Mouse (Mus musculus) adrenal gland, postnatal 14 days (tissue): ENCODE data around the gene Ppt1. TPM values are rescaled to one million over a fixed set of nuclear protein-coding genes. Genes with fewer than 3 reads are reported as not detected.
A peak's percentile ranks its signal among the peaks of the same experiment; 100 is the strongest.
"Not testable (repeated sequence)": the region's sequence is repeated elsewhere in the genome, so short reads cannot be mapped to it uniquely, and the experiment has no call there.

ENCODE experiments used
- DNase-seq: peaks from one replicate; pipeline ENCODE4 v3.0.0; 2021; ENCODE audit warnings: mixed read lengths
- long read RNA-seq, 2 experiments: library from polyadenylated mRNA; stranded (forward); transcript quantifications; one replicate each; pipeline ENCODE4 v2.0.0; 2021
- total RNA-seq: library from RNA; stranded (reverse); gene quantifications from 2 replicates; pipeline ENCODE4 v1.2.3, GENCODE M21; 2021

The Ppt1 gene
- total RNA-seq = 48.6 and 55.9 TPM in 2 replicates
- long read RNA-seq, experiment 1, transcript Ppt1-201 (9 exons, 2,381 nt) = major isoform, 77 of 84 reads
- long read RNA-seq, experiment 1, partial matches to known transcripts = 3 of 84 reads
- long read RNA-seq, experiment 1, other reads (novel, unspliced or antisense) = 4 of 84 reads
- long read RNA-seq, experiment 2, transcript Ppt1-201 (9 exons, 2,381 nt) = major isoform, 51 of 56 reads
- long read RNA-seq, experiment 2, partial matches to known transcripts = 2 of 56 reads
- long read RNA-seq, experiment 2, other reads (novel, unspliced or antisense) = 3 of 56 reads

- DNase-seq = peak; percentile 90
These were observed at the start of gene Ppt1 for GRCm38 (mm10) chr4:122835530-122836402. Ppt1 (plus strand) TSS chr4:122836242.

- no peak for DNase-seq
These were observed 46.5 kb upstream of the Ppt1 start for GRCm38 (mm10) chr4:122789335-122790089.

- peak; percentile 85 for DNase-seq
These were observed 27.9 kb upstream of the Ppt1 start for GRCm38 (mm10) chr4:122808108-122808507.

GRCm38 (mm10) chr4:122811180-122811579, 24.9 kb upstream of the Ppt1 start:
- DNase-seq = no peak

DNA sequence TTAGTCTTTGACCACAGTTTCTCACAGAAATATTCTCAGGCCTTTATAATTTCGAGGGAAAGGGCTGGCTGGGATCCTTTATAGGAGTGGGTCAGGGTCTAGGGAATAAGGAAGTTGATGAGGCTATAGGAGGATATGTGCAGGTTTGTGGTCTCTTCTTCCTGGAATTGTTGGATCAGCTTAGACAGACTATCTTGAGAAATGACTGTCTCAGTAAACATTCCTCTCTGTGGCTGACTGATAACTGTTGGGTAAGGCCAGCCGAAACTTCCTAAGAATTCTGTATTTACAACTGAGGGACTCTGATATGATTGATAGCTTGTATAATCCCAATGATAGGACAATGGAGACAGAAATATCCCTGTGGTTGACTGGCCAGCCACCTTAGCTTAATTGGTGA, 24.2 kb upstream of the Ppt1 start:
- no peak for DNase-seq

- DNase-seq = no peak
These were observed 19.8 kb upstream of the Ppt1 start for GRCm38 (mm10) chr4:122816202-122816601.

- DNase-seq = not testable (repeated sequence)
These were observed 15.1 kb upstream of the Ppt1 start for GRCm38 (mm10) chr4:122820941-122821340.

DNA sequence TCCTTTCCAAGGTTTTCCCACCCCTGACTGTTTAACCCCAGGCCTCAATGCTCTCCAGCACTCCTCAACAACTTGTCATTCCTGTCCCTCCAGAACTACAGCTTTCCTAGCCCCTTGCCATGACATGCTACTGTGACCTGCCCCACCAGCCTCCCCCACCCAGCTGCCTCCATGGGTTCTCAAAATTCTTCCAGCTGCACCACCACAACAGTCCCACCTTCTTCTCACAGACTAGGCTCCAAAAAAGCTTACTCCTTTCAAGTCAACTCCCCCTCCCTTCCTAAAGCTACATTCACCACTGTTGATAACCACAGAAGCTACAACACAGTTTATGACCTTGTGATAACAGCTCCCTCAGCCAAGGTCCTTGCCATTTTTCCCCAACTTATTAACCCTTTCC, 8.4 kb upstream of the Ppt1 start:
- DNase-seq = no peak

GRCm38 (mm10) chr4:122829339-122829738, 6.7 kb upstream of the Ppt1 start:
- DNase-seq = no peak

- no peak for DNase-seq
These were observed 4.2 kb upstream of the Ppt1 start for GRCm38 (mm10) chr4:122831888-122832287.

- DNase-seq = no peak
These were observed 347 bp downstream of the Ppt1 start for GRCm38 (mm10) chr4:122836403-122836775.

DNA sequence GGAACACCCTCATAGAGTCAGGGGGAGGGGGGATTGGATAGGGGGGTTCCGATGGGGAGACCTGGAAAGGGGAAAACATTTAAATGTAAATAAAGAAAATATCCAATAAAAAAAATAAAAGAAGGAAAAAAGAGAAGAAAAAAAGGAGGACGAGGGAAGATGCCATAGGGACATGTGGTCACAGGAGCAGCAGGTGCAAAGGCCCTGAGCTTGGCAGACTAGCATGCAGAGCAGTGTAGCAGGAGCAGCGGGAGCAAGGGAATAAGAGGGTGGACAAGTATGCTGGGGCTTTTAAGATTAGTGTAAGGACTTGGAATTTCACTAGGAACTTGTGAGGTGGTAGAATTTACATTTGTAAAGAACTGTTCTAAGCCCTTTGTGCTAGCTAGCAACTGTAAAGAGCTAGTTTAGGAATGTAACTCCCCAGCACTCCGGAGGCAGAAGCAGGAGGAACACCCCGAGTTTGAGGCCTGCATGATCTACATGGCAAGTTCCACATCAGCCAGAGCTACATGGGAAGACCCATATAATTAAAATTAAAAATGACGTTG, 1.2 kb downstream of the Ppt1 start:
- no peak for DNase-seq

DNA sequence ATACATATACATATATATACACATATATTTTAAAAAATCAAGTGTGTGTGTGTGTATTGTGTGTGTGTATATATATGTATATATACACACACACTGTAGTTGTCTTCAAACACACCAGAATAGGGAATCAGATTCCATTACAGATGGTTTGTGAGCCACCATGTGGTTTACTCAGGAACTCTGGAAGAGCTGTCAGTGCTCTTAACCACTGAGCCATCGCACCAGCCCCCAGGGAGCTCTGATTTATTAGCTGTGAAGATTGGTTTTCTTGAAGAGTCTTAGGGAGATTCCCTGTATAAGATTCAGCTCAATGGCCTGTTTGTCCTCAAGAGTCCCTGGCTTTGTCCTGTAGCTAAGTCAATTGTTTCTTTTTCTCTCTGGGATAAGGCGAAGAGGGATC, 2.0 kb downstream of the Ppt1 start:
- DNase-seq = no peak

GRCm38 (mm10) chr4:122838416-122838815, 2.4 kb downstream of the Ppt1 start:
- DNase-seq = no peak

- DNase-seq = peak; percentile 41
These were observed 12.1 kb downstream of the Ppt1 start for GRCm38 (mm10) chr4:122848150-122848621.

DNA sequence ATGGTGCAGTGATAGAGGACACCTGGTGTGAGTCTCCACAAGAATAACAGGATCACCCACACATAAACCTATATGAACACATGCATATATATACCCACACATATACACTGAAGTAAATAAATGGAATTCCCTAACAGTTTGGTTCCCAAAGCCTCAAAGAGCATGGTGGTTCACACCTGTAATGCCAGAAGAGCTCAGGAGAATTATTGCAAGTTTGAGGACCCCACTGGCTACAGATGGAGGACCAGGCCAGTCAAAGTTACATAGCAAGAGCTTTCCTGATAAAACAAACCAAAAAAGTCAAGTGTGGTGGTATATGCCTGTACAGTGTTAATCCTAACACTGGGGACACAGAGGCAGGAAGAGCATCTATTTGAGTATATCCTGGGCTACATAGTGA, 15.5 kb downstream of the Ppt1 start:
- DNase-seq = no peak

GRCm38 (mm10) chr4:122853691-122854090, 17.6 kb downstream of the Ppt1 start:
- DNase-seq = no peak

DNA sequence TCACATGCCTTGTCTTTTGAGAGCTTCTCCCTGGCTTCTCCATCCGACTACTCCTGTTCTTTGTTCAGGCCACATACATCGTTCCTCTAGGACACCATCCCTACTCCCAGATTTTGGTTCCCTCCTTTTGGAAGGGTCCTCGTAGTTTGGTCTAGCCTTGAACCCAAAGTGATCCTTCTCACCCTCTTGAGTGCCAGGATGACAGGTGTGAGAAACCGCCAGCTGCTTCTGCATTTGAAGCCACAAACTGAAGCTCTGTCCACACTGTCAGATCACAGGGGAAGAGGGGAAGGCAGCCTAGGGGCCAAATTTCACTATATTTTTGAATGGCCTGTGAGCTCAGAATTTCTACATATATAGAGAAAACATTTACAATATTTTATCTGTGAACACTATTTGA, 18.7 kb downstream of the Ppt1 start:
- no peak for DNase-seq

DNA sequence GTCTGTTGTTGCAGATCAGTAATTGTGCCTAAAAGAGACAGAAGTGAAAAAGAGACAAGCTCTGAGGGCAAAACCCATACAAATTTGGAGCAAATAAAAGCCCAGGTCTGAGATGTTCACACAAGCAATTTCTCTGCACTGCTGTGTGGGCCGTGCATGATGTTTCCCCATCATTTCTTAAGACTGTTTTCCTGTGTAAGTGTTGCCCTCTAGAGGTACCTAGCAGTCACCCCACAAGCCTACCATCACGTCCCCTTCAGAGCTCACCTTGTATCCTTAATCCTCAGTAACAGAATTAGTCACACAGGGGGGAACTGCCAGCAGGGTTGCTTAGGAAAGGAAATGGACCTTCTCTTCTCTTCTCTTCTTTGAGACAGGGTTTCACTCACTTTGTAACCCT, 21.9 kb downstream of the Ppt1 start:
- no peak for DNase-seq

- no peak for DNase-seq
These were observed 23.1 kb downstream of the Ppt1 start for GRCm38 (mm10) chr4:122859096-122859674.

DNA sequence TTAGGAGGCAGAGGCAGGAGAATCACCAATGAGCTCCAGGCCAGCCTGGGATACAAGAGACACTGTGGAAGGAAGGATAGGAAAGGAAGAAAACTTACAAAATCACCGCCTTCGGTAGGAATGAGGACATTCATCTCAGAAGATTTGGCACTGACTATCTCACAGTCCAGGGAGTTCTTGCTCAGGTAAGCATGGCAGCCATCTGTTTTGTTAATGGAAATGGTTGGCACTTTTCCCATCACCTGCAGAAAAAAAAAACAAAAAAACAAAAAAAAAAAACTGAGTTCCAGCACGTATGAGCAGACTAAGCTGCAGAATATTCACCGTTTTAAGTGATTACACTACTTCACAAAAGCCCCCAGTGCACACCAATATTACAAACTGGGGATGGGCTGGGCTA, 25.8 kb downstream of the Ppt1 start:
- no peak for DNase-seq

DNA sequence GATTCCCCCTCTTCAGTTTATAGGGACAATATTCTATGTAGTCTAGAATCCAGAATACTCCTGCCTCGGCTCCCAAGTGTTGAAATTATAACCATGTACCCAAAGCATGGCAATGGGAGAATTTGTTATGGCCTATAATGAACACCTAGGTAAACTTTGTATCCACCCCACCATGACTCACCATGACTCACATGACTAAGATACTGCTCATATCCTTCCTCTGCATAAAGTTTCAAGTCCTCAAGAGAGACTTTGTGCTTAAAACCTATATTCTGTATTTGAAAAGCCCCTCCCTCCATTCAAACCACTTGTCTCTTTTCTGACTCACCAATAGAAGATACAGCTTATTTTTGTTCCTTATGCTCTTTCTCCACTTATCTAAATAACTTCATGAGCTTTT, 32.0 kb downstream of the Ppt1 start:
- no peak for DNase-seq
